Mouse (Mus musculus): ENCODE results near the gene Ikbke. TPM values are rescaled to one million over a fixed set of nuclear protein-coding genes. Genes with fewer than 3 reads are reported as not detected.

Gene Ikbke
- total RNA-seq, 2 experiments from 2014 or later: 2.9 to 3.1 TPM

- DNase-seq: no peak
- intact Hi-C loops (cut with DNase I): loop anchor here (5.0 kb wide), 1 partner anchor 37 kb away; no protein-coding TSS in a partner anchor
Measured at GRCm38 (mm10) chr1:131244536-131245088, 34.8 kb downstream of the Ikbke start.

DNA sequence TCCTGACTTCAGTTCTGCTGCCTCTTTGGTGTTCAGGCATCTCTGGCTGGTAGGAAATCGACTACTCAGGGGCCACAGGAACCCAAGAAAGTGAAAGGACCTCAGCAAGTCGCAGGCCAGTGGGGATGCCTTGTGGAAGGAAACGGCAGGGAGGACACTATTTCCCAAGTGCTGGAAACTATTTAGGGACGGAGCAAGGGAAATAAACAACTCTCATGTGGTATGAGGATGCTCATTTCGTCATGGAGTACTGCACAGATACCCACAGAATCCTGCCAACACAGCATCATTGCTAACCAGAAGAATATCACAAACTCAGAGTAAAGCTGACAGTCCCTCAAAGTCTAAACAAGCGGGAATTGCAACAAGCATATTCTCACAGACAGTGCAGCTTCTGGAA lies 36.5 kb downstream of the Ikbke start:
- intact Hi-C loops (cut with DNase I): no loop called here
- DNase-seq: no peak

DNA sequence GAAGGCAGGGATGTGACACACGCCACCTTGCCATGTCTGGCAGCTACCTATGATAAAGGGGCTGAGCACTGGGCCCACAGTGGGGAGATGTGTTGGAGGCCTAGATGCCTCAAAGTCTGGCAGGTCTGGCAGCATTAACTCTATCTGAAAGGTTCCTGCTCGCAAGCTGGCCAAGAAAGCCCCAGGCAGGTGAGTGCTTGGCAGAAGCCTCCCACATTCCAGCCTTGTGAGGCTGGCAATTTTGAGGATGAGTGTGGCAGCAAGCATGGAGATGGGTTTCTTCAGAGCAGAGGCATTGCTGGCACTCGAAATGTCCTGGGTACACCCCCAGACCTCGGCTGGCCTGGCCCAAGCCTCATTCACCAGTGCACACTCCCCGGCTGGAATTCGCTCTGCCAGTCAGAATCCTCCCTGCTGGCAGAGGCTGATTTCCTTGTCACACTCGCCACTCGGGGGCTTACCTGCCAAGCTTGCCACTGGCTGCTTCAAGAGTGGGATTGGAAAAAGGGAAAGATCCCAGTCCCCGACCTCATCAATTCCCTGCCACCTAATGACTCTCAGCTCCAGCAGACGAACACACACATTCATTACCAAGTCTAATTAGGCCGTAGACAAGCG lies 39.7 kb downstream of the Ikbke start:
- intact Hi-C loops (cut with DNase I): no loop called here
- no peak for DNase-seq

DNA sequence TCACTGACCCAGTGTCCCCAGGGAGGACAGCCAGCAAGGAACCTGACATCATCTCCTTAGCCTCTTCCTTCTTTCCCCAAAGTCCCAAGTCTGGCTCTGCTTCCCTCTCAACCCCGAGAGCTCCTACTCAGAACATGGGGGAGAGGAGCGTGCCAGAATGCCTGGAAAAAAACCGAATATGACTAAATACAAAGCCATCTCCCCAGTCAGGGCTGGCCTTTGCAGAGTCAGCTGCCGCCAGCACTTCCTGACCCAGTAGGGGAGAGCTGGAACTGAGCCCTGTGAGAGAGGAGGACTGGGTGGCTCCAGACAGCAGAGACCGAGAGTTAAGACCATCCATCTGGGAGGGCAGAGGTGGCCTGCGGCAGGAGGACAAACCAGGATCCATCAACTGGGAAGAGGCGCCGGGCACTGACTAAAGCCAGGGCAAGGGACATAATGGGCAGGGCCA lies 40.5 kb downstream of the Ikbke start:
- intact Hi-C loops (cut with DNase I): no loop called here
- peak; percentile 83 to 84 for DNase-seq

DNA sequence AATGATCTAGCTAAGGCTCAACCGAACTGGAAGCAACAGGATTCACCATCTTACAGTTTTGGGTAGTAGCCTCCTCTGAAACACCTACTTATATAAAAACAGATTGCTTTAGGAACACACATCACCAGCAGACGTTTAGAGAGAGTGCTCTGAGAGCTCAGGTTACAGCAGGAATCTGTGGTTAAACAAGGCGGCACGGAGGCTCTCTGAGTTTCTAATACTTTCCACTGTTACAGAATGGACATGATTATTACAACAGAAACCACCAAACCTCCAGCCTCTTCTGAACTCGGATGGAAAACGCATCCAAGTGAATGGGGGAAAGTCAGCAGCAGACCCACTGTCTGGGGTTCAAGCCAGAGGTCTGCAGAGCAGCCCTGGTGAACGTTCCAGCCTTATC lies 43.3 kb downstream of the Ikbke start:
- no peak for DNase-seq

DNA sequence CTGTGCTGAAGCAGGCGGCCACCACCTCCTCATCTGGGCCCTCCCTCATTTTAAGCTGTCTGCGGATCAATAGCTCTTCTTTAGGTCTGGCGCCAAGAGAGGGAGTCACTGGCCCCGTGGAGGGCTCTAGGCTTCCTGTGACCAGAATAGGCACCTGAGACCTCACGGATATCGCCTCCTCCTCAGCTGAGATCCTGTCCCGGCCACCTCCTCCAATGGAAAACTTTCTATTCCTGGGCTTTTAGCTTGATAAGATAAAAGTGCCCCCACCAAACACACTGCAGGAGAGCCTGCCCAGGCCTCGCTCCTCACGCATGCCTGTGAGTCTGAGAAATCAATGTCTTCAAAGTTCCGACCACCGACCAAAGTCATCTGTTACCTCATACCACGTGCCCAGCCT lies 45.9 kb downstream of the Ikbke start:
- DNase-seq: no peak
- intact Hi-C loops (cut with DNase I): no loop called here

More for the DNA sequence above, 43.3 kb downstream of the Ikbke start:
- intact Hi-C loops (cut with DNase I): no loop called here

DNA sequence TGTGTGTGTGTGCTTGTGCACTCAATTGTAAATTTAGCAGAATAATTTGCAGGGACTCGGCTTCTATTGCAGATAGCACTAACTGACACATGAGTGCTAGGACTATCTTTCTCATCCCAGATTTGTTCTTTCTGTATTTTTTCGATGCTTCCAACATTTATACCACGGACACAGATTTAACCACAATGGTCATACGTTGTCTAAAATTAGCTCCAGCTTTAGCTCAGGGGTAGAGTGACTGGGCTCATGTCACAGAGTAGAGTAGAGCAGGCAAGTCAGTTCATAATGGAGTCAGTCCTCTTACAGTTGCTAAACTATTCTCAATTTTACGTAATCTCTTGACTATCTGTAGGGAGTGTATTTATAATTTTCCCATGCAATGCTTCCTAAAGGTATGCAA lies 50.7 kb downstream of the Ikbke start:
- no peak for DNase-seq
- intact Hi-C loops (cut with DNase I): no loop called here

- intact Hi-C loops (cut with DNase I): no loop called here
- no peak for DNase-seq
Measured at GRCm38 (mm10) chr1:131228225-131228624, 51.2 kb downstream of the Ikbke start.

DNA sequence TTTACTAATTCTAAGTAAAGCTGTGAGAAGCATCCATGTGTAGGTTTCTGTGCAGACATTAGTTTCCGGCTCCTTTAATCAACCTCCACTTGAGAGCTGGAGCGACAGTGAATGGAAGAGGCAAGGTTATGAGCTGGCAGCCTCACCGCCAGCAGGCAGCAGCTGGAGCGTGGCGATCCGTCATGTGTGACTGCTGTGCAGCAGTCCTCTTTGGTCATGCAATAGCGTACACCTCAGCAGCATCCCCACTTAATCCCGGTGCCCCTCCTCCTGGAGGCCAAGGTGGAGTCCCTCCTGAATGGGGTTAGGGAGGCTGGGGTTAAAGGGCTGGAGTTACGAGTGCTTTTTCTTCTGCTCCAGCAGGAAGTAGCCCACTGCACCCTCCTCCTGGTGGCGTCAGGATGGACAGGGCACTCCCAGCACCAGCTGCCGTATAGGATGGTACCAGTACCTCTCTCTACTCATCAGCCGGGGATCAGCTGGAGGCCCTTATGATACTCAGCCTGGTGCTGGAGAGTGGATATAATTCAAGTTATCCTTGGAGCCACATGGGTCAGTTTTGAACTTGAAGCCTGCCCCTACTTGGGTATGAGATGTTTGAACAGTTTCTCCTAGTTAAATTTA lies 54.4 kb downstream of the Ikbke start:
- intact Hi-C loops (cut with DNase I): no loop called here
- no peak for DNase-seq

GRCm38 (mm10) chr1:131223345-131223744 lies 56.1 kb downstream of the Ikbke start:
- intact Hi-C loops (cut with DNase I): no loop called here
- DNase-seq: no peak

DNA sequence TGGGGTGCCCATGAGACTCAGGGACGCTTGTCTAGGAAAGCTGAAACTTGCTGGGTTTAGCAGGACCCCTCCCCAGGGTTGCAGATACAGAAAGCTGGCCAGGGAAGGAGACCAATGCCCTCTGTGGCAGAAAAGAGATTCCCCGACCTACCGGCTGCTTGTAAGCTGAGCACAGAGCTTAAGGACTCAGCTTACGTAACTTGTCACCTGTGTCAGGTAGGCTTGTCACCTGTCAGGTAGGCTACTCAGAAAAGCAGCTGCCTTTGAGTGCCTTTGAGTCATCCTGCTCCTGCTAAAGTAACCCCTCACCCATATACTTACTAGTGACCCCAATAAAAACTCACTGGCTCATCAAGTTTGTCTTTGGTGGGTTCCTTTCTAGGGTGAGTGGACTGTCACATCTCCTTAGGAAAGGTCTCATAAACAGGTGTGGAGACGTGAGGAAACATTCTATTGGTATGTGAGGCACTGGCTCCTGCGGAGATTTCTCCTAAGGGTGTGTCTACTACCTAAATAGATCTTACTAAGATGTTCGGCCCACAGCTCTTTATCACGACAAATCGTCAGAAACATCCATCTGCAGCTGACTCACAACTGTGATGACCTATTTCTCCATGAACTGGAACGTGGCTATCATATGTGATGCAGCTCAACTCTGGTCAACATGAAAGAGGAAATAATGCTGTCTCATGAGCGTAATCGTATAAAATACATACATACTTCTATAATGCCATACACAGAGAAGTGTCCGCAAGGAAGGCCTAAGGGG lies 57.4 kb downstream of the Ikbke start:
- DNase-seq: no peak
- intact Hi-C loops (cut with DNase I): no loop called here

DNA sequence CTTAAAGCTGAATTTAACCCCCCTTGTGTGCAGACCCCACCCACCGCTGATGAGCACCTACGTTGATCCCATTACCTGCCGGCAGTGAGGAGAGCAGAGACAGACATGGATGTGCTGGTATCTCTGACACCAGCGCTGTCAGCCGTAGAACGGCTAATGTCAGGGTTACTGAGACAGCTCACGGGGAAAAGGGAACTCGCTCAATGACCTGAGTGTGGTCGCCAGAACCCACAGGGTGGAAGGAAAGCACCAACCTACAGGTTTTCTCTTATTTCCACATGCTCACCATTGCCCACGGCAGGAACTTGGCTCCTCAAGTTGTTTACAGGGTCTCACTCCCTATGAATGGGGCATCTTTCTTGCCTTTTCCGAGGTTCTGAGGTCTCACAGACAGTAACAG lies 60.5 kb downstream of the Ikbke start:
- intact Hi-C loops (cut with DNase I): no loop called here
- no peak for DNase-seq

- intact Hi-C loops (cut with DNase I): no loop called here
- no peak for DNase-seq
Measured at GRCm38 (mm10) chr1:131213361-131213760, 66.0 kb downstream of the Ikbke start.

DNA sequence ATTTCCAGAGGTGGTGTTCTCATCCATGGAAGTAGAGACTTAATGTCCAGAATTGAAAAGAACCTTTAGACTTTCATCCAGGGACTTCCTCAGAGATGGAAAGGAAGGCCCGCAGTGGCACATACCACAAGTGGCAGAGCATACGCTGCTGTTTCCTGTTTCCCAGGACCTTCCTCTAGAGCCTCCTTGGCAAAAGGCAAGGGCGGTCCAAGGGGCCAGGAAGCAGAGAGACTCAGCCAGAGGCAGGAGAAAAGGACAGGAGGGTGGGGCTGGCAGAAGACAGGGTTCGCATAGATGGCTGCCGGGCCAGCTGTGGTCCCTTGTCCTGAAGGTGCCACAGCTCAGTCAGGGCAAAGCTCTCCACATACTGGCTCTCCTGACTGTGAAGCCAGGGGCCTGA lies 66.5 kb downstream of the Ikbke start:
- intact Hi-C loops (cut with DNase I): no loop called here
- no peak for DNase-seq

GRCm38 (mm10) chr1:131211655-131212054 lies 67.8 kb downstream of the Ikbke start:
- intact Hi-C loops (cut with DNase I): no loop called here
- DNase-seq: no peak

- intact Hi-C loops (cut with DNase I): loop anchor here (5.0 kb wide), 2 partner anchors 37 to 93 kb away; partner anchors contain the start of gene Rassf5
- peak in 1 of 2 experiments; percentile 23 for DNase-seq
Measured at GRCm38 (mm10) chr1:131209971-131210426, 69.4 kb downstream of the Ikbke start.

DNA sequence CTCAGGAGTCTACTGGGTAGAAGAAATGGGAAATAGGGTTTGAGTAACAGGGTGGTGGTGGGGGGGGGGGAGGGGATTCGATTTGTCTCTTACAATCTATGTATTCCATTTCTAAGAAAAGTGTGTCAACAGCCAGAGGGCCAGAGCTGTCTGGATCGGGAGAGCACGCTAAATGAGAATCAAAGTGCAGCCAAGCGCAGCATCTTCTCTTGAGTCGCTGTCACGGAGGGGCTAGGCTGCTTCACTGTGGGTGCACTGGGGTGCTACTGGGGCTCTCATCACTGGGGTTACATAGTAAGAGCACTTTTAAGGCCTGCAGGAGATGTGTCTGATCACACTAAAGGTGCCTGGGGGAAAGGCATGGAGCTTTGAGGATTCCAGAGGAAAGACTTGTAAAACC lies 70.6 kb downstream of the Ikbke start:
- DNase-seq: no peak
- intact Hi-C loops (cut with DNase I): loop anchor here (5.0 kb wide), 2 partner anchors 39 to 91 kb away; partner anchors contain the start of gene Rassf5

DNA sequence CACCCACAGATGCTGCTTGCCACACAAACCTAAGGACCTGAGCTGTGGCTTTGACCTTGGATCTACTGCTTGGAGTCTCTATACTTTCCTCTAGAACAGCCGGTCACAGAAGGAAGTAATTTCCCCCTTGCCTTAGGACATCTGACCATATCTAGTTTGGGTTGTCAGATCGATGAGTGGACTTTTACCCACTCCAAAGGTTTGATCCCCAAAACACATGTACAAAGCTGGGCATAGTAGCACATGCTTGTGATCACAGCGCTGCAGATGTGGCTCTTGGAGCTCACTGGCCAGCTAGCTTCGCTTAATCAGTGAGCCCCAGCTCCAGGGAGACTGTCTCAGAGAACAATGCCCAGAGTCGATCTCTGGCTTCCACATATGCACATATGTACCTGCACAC lies 71.3 kb downstream of the Ikbke start:
- no peak for DNase-seq
- intact Hi-C loops (cut with DNase I): loop anchor here (5.0 kb wide), 2 partner anchors 39 to 91 kb away; partner anchors contain the start of gene Rassf5

- intact Hi-C loops (cut with DNase I): loop anchor here (2.0 to 5.0 kb wide), 3 partner anchors 27 to 90 kb away; partner anchors contain the start of gene Rassf5
- peak; percentile 79 to 89 for DNase-seq
Measured at GRCm38 (mm10) chr1:131207531-131207930, 71.9 kb downstream of the Ikbke start.

DNA sequence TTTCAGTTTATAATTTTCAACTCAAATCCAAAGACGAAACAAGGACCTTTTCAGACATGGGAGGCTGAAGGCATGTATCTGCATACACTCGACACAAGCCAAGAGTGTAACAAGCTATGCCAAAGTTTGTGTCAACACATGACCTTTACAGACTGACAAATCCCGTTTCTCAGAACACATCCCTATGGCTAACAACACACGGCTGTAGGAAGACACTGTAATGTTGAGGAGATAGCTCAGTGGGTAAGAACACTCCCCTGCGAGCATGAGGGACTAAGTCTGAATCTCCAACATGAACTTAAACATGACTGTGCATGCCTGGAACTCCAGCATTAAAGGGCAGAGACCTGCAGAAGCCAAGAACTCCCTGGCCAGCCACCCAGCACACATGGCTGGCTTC lies 73.1 kb downstream of the Ikbke start:
- intact Hi-C loops (cut with DNase I): loop anchor here (2.0 to 5.0 kb wide), 3 partner anchors 26 to 89 kb away; partner anchors contain the start of gene Rassf5
- no peak for DNase-seq

GRCm38 (mm10) chr1:131204461-131204860 lies 74.9 kb downstream of the Ikbke start:
- intact Hi-C loops (cut with DNase I): no loop called here
- no peak for DNase-seq
